Mouse (Mus musculus) embryonic facial prominence, embryonic 14.5 days (tissue): Measurements from ENCODE around the gene Dydc1. TPM values are rescaled to one million over a fixed set of nuclear protein-coding genes. Genes with fewer than 3 reads are reported as not detected.

ENCODE experiments used
- polyA plus RNA-seq: library from polyadenylated mRNA; unstranded; fragments of >200 nt; fragmentation: Nextera tagmentation; extraction: Ambion mirVana; gene quantifications from 2 replicates; pipeline ENCODE4 v1.2.1, GENCODE M21; 2014

Gene Dydc1
- polyA plus RNA-seq, 1 experiment from 2014 or later, result 0.24 TPM

Other genes with a start within 250 kb of the Dydc1 start
- gene Sh2d4b, start 179.6 kb upstream of the Dydc1 start, polyA plus RNA-seq, result 1.8 and 1.9 TPM in 2 replicates
- 72.7 and 76.2 TPM in 2 replicates for gene Tspan14, start 106.1 kb upstream of the Dydc1 start, polyA plus RNA-seq
- 35.7 and 39.7 TPM in 2 replicates for gene Fam213a, start 59.1 kb upstream of the Dydc1 start, polyA plus RNA-seq
- gene Dydc2, start 3.7 kb upstream of the Dydc1 start, polyA plus RNA-seq, result 0.29 TPM in 1 of 2 replicates, not detected in the other
- 0.15 and 0.20 TPM in 2 replicates for gene Mat1a, start 32.1 kb downstream of the Dydc1 start, polyA plus RNA-seq
- not detected in 2 replicates for gene Sftpa1, start 58.9 kb downstream of the Dydc1 start, polyA plus RNA-seq
- not detected in 2 replicates for gene Mbl1, start 78.5 kb downstream of the Dydc1 start, polyA plus RNA-seq
- gene Sftpd, start 112.2 kb downstream of the Dydc1 start, polyA plus RNA-seq, result 0.26 and 0.39 TPM in 2 replicates
- 0.13 TPM in 1 of 2 replicates, not detected in the other for gene Gm2832, start 205.9 kb downstream of the Dydc1 start, polyA plus RNA-seq